Mouse (Mus musculus) G1E (cell line): Measurements from ENCODE around the gene Cd302. TPM values are rescaled to one million over a fixed set of nuclear protein-coding genes. Genes with fewer than 3 reads are reported as not detected.

Experiments
- ATAC-seq: 2 replicates; pipeline ENCODE4 v1.8.0; 2016; ENCODE audit warnings: mild to moderate bottlenecking; ENCODE audit not compliant: insufficient number of reproducible peaks, poor library complexity, low FRiP score, severe bottlenecking; ENCODE audit errors: extremely low read depth
- DNase-seq: peaks from one replicate; pipeline ENCODE4 v3.0.0; 2012; ENCODE audit warnings: low spot score
- H3K27me3 ChIP-seq: 2 replicates; pipeline ENCODE4 v1.6.1; 2012; ENCODE audit warnings: mild to moderate bottlenecking, low read length, inconsistent platforms; ENCODE audit not compliant: insufficient read depth
- H3K36me3 ChIP-seq: replicated peaks from 2 replicates; pipeline ENCODE3; 2012; ENCODE audit warnings: mild to moderate bottlenecking, inconsistent platforms
- H3K4me1 ChIP-seq: 2 replicates; pipeline ENCODE4 v1.6.1; 2012; ENCODE audit warnings: low read depth, low read length, inconsistent platforms, mixed read lengths; ENCODE audit not compliant: insufficient read depth
- H3K4me3 ChIP-seq: 2 replicates; pipeline ENCODE4 v1.5.1; 2012; ENCODE audit warnings: low read depth, mild to moderate bottlenecking, inconsistent platforms, low read length, moderate library complexity, mixed read lengths
- H3K9me3 ChIP-seq: replicated peaks from 2 replicates; pipeline ENCODE4 v1.6.1; 2012; ENCODE audit warnings: inconsistent platforms
- CTCF ChIP-seq: IDR thresholded peaks from 2 replicates; pipeline ENCODE4 v1.5.1; 2012; ENCODE audit warnings: low read depth, low read length, inconsistent platforms, mixed read lengths
- GATA1 ChIP-seq: IDR thresholded peaks from 2 replicates; pipeline ENCODE4 v1.6.1; 2012; ENCODE audit warnings: borderline replicate concordance, low read length, inconsistent platforms, mixed read lengths
- GATA2 ChIP-seq: IDR thresholded peaks from 2 replicates; pipeline ENCODE4 v1.6.1; 2012; ENCODE audit warnings: low read depth, low read length, inconsistent platforms, borderline replicate concordance
- POLR2AphosphoS5 ChIP-seq: IDR thresholded peaks from 2 replicates; pipeline ENCODE4 v1.6.1; 2012; ENCODE audit warnings: low read depth, low read length, inconsistent platforms; ENCODE audit not compliant: insufficient replicate concordance
- TAL1 ChIP-seq: conservative IDR thresholded peaks from 2 replicates; pipeline ENCODE4 v1.6.1; 2012; ENCODE audit warnings: low read depth, low read length, inconsistent platforms, mixed read lengths
- polyA plus RNA-seq: library from polyadenylated mRNA; stranded (reverse); fragments of >175 nt; gene quantifications from 2 replicates; pipeline ENCODE4 v1.2.3, GENCODE M21; 2012
- total RNA-seq, 2 experiments: library from RNA; stranded (forward) in 1 of 2; stranded (reverse) in 1 of 2; fragments of 200-1000 nt in 1 of 2; fragments of >200 nt in 1 of 2; fragmentation: Nextera tagmentation in 1 of 2; gene quantifications; 2 replicates each; pipeline ENCODE4 v1.2.3; 2014 to 2017

Gene Cd302
- total and polyA plus RNA-seq, 3 experiments: not detected

- ATAC-seq (0 out of 2 replicates have a peak, but pooled peaks have one; percentile 9), DNase-seq (no peak)
- H3K36me3 ChIP-seq: peaks cover 53% of the 10 kb centered on the region
- no peaks in the 10 kb centered on the region for H3K9me3 ChIP-seq
- H3K4me1 ChIP-seq: peaks cover 35% of the 10 kb centered on the region
- no peak for TF ChIP-seq GATA2
- TF ChIP-seq GATA1: no peak
- TF ChIP-seq TAL1: no peak
- TF ChIP-seq POLR2AphosphoS5: no peak
- no peak for TF ChIP-seq CTCF
- H3K4me3 ChIP-seq: no peak overlapping the region
- no peaks in the 10 kb centered on the region for H3K27me3 ChIP-seq
These were observed 55.8 kb downstream of the Cd302 start for GRCm38 (mm10) chr2:60228470-60228869.

GRCm38 (mm10) chr2:60223489-60223888 lies 60.8 kb downstream of the Cd302 start:
- H3K4me1 ChIP-seq: peaks cover 35% of the 10 kb centered on the region

GRCm38 (mm10) chr2:60221954-60222353 lies 62.3 kb downstream of the Cd302 start:
- peaks cover 32% of the 10 kb centered on the region for H3K4me1 ChIP-seq
- no peak for ATAC-seq

More at GRCm38 (mm10) chr2:60223489-60223888, 60.8 kb downstream of the Cd302 start:
- Histone ChIP-seq H3K36me3 (peaks cover 33% of the 10 kb centered on the region), H3K4me3 (no peak overlapping the region), H3K27me3 (no peaks in the 10 kb centered on the region), H3K9me3 (no peaks in the 10 kb centered on the region)
- TF ChIP-seq GATA2 (no peak), GATA1 (no peak)
- ATAC-seq (no peak), DNase-seq (no peak)

GRCm38 (mm10) chr2:60221236-60221635 lies 63.1 kb downstream of the Cd302 start:
- DNase-seq (no peak), ATAC-seq (no peak)
- Histone ChIP-seq H3K9me3 (no peaks in the 10 kb centered on the region), H3K4me3 (no peak overlapping the region), H3K36me3 (peaks cover 37% of the 10 kb centered on the region), H3K4me1 (peaks cover 30% of the 10 kb centered on the region), H3K27me3 (no peaks in the 10 kb centered on the region)
- TF ChIP-seq GATA2 (no peak), CTCF (no peak), GATA1 (no peak), TAL1 (no peak), POLR2AphosphoS5 (no peak)

More at GRCm38 (mm10) chr2:60221954-60222353, 62.3 kb downstream of the Cd302 start:
- peaks cover 36% of the 10 kb centered on the region for H3K36me3 ChIP-seq
- no peak for DNase-seq
- no peak overlapping the region for H3K4me3 ChIP-seq
- TF ChIP-seq GATA2 (no peak), CTCF (no peak), GATA1 (no peak), TAL1 (no peak), POLR2AphosphoS5 (no peak)
- no peaks in the 10 kb centered on the region for H3K27me3 ChIP-seq
- no peaks in the 10 kb centered on the region for H3K9me3 ChIP-seq

DNA sequence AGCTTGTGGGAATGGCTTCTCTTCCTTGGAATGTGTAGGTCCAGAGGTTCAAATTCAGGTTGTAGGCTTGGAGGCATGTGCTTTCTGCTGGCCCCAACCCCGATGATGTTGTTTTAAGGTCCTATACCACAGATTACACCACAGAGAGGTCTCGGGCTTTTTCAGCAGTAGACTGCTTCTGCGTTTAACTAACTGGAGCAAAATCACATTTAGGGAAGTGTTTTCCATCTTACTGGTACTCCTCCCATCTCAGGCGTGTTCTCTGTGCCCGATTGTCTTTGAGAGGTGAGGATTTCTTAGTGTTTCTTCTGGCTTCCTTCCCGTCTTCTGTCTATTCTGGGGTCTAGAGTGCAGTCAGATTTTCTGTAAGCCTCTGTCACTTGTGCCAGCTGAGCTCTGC lies 66.7 kb downstream of the Cd302 start:
- Histone ChIP-seq H3K4me3 (no peak overlapping the region), H3K36me3 (peaks cover 53% of the 10 kb centered on the region), H3K9me3 (no peaks in the 10 kb centered on the region), H3K4me1 (peaks cover 39% of the 10 kb centered on the region), H3K27me3 (no peaks in the 10 kb centered on the region)
- ATAC-seq (no peak), DNase-seq (no peak)
- no peak for TF ChIP-seq CTCF
- no peak for TF ChIP-seq POLR2AphosphoS5
- TF ChIP-seq TAL1: no peak
- TF ChIP-seq GATA2: no peak
- TF ChIP-seq GATA1: no peak

DNA sequence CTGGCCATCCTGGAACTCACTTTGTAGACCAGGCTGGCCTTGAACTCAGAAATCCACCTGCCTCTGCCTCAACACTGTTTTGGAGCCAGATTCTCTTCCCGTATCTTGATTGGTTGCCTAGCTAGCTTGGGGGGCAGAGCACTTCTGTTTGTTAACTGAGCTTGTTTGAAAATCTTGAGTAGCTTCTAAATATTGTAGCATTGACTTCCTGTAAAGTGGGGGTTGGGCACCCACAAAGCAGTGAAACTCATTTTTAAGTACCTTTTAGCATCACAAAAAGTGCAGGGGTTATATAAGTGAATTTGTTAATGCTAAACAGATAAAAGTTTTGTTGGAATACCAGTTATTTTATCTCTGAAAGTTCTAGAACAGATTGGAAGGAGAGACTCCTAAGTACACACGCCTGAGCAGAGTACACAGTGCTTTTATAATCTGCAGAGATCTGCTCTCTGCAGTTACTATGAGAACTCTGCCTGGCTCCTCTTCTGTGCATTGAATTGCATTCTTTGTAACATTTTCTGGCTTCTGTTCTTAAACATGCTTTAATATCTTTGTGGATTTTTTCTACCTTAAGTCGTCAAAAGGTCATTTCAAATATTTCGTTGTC lies 67.6 kb downstream of the Cd302 start:
- no peak for ATAC-seq
- H3K27me3 ChIP-seq: no peaks in the 10 kb centered on the region
- H3K36me3 ChIP-seq: peaks cover 60% of the 10 kb centered on the region
- no peak for TF ChIP-seq GATA1
- TF ChIP-seq POLR2AphosphoS5: no peak
- no peak for TF ChIP-seq CTCF
- no peak for TF ChIP-seq GATA2
- TF ChIP-seq TAL1: no peak
- H3K4me3 ChIP-seq: no peak overlapping the region
- 0 out of 2 replicates have a peak, but pooled peaks cover 3% of the 10 kb centered on the region for H3K9me3 ChIP-seq
- no peak for DNase-seq
- peaks cover 47% of the 10 kb centered on the region for H3K4me1 ChIP-seq
